Mouse (Mus musculus) ES-Bruce4 (cell line): ENCODE results near the gene Snapc1. TPM values are rescaled to one million over a fixed set of nuclear protein-coding genes. Genes with fewer than 3 reads are reported as not detected.

Experiments used
- H3K27ac ChIP-seq: 2 replicates; pipeline ENCODE4 v1.5.1; 2012; ENCODE audit warnings: low read length, inconsistent platforms; ENCODE audit not compliant: insufficient read depth
- H3K27me3 ChIP-seq: 2 replicates; pipeline ENCODE4 v1.6.1; 2012; ENCODE audit warnings: mild to moderate bottlenecking, low read length, inconsistent platforms; ENCODE audit not compliant: control insufficient read depth, poor library complexity, insufficient read depth, severe bottlenecking
- H3K36me3 ChIP-seq: 2 replicates; pipeline ENCODE4 v1.6.1; 2012; ENCODE audit warnings: inconsistent platforms, mild to moderate bottlenecking, low read length, moderate library complexity; ENCODE audit not compliant: control insufficient read depth, poor library complexity, insufficient read depth, severe bottlenecking
- H3K4me1 ChIP-seq: one replicate; pipeline ENCODE4 v1.8.1; 2011; ENCODE audit warnings: low read length; ENCODE audit not compliant: control insufficient read depth, insufficient read depth
- H3K4me3 ChIP-seq: 2 replicates; pipeline ENCODE4 v1.5.1; 2011; ENCODE audit warnings: low read depth, mild to moderate bottlenecking, low read length
- H3K9ac ChIP-seq: 2 replicates; pipeline ENCODE4 v1.6.1; 2012; ENCODE audit warnings: low read depth, mild to moderate bottlenecking, inconsistent platforms; ENCODE audit not compliant: poor library complexity, severe bottlenecking
- H3K9me3 ChIP-seq: replicated peaks from 2 replicates; pipeline ENCODE4 v1.6.1; 2012; ENCODE audit warnings: mild to moderate bottlenecking, low read length, inconsistent platforms; ENCODE audit not compliant: control insufficient read depth, poor library complexity, insufficient read depth, severe bottlenecking
- CTCF ChIP-seq: IDR thresholded peaks from one replicate; pipeline ENCODE4 v1.8.1; 2011; ENCODE audit warnings: low read depth, low read length
- EP300 ChIP-seq: IDR thresholded peaks from 2 replicates; pipeline ENCODE4 v1.6.1; 2011; ENCODE audit warnings: low read depth, low read length; ENCODE audit not compliant: insufficient read depth
- POLR2A ChIP-seq: IDR thresholded peaks from one replicate; pipeline ENCODE4 v1.8.1; 2011; ENCODE audit warnings: low read length; ENCODE audit not compliant: insufficient read depth
- polyA plus RNA-seq: library from polyadenylated mRNA; stranded (reverse); fragments of >200 nt; gene quantifications from 2 replicates; pipeline ENCODE4 v1.2.4, GENCODE M21; 2011; ENCODE audit warnings: low read depth; ENCODE audit not compliant: missing spikeins, insufficient read depth, insufficient read length

The Snapc1 gene
- polyA plus RNA-seq, 1 experiment: 26.9 TPM

DNA sequence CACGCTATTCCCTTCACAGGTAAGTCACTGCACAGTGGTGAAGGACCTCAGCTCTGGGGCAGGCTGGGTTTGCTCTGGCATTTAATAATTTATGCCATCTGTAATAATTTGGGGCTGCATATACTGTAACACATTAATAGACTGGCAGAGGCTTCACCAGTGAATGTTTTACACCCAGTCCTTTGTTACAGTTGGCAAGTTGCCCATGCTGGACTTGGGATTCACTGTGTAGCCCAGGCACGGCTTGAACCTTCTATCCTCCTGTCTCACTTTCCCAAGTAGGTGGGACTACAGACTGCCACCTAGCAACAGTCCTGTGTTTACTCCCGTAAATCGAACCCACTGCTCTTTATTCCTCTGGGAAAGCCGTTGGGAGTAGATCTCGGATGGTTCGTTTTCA, 22.0 kb downstream of the Snapc1 start:
- no peak overlapping the region for H3K9ac ChIP-seq
- no peak for TF ChIP-seq EP300
- TF ChIP-seq POLR2A: no peak
- TF ChIP-seq CTCF: no peak
- no peaks in the 10 kb centered on the region for H3K27me3 ChIP-seq
- no peak overlapping the region for H3K27ac ChIP-seq
- H3K36me3 ChIP-seq: peaks cover 17% of the 10 kb centered on the region
- H3K9me3 ChIP-seq: no peaks in the 10 kb centered on the region
- H3K4me1 ChIP-seq: no peaks in the 10 kb centered on the region
- no peak overlapping the region for H3K4me3 ChIP-seq

DNA sequence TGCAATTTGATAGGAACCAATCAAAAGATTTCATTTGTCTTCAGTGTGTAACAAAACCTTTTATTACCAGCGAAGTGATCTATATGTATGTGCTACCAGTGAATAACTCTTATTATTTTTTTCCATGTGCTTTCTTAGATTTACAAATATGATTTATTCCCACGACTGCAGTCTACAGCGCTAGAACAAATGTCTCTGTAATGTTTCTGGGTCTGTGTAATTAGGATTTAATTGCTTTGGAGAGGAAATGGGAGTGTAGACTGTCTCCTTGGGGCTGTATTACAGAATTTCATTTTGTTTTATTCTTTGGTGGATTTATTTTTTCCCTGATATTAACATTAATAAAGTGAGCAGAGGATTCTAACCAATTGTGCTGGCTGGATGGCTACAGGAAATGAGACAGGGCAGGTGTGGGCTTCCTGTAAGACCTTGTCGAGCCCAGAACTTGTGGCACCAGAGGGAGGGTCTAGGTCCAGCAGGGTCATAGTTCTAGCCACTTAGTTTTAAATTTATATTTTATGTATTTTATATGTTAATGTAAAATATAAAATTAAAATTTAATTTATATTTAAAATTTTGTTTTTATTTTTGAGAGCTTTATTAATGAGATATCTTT, 24.2 kb downstream of the Snapc1 start:
- H3K4me1 ChIP-seq: no peaks in the 10 kb centered on the region

DNA sequence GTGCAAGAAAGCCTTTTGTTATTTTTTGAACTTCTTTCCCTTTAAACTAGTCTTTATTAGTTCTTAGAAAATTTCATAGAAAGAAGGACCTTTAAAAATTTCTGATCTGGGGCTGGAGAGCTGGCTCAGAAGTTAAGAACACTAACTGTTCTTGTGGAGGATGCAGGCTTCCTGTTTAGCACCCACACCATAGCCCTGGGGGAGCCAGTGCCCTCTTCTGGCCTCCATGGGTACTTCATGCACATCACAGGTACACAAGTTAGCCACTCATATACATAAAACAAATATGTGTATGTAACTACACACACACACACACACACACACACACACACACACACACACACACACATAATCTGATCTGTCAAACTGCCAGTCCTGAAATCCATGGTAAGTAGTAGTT, 25.3 kb downstream of the Snapc1 start:
- Histone ChIP-seq H3K27ac (no peak overlapping the region), H3K9me3 (no peaks in the 10 kb centered on the region), H3K36me3 (peaks cover 6% of the 10 kb centered on the region), H3K27me3 (no peaks in the 10 kb centered on the region), H3K4me1 (no peaks in the 10 kb centered on the region), H3K9ac (no peak overlapping the region), H3K4me3 (no peak overlapping the region)
- no peak for TF ChIP-seq EP300
- peak; percentile 69 for TF ChIP-seq CTCF

More for the DNA sequence above, 24.2 kb downstream of the Snapc1 start:
- TF ChIP-seq CTCF (no peak), POLR2A (no peak), EP300 (no peak)
- Histone ChIP-seq H3K9ac (no peak overlapping the region), H3K9me3 (no peaks in the 10 kb centered on the region), H3K4me3 (no peak overlapping the region), H3K27ac (no peak overlapping the region), H3K36me3 (peaks cover 8% of the 10 kb centered on the region), H3K27me3 (no peaks in the 10 kb centered on the region)

DNA sequence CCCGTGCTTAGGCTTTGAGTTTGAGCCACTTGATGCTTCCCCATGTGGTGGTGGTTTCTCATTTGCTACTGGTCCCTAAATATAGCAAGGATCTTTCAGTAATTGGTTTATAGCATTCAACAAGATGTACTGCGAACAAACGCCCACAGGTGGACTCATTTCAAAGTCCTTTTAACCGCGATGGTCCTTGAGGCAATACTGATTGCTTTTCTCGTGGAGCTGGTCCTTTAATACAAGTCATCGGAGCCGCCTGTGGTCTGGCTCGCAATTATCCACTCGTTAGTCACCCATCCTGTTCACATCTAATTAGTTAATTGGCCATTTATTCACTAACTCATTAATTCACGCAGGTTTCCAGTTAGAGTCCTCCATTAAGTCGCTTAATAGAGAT, 32.6 kb downstream of the Snapc1 start:
- peaks cover 4% of the 10 kb centered on the region for H3K27me3 ChIP-seq
- H3K4me3 ChIP-seq: no peak overlapping the region
- H3K27ac ChIP-seq: no peak overlapping the region
- no peaks in the 10 kb centered on the region for H3K9me3 ChIP-seq
- H3K36me3 ChIP-seq: no peaks in the 10 kb centered on the region
- no peaks in the 10 kb centered on the region for H3K4me1 ChIP-seq
- no peak overlapping the region for H3K9ac ChIP-seq
- TF ChIP-seq EP300: no peak
- no peak for TF ChIP-seq CTCF
- TF ChIP-seq POLR2A: no peak

DNA sequence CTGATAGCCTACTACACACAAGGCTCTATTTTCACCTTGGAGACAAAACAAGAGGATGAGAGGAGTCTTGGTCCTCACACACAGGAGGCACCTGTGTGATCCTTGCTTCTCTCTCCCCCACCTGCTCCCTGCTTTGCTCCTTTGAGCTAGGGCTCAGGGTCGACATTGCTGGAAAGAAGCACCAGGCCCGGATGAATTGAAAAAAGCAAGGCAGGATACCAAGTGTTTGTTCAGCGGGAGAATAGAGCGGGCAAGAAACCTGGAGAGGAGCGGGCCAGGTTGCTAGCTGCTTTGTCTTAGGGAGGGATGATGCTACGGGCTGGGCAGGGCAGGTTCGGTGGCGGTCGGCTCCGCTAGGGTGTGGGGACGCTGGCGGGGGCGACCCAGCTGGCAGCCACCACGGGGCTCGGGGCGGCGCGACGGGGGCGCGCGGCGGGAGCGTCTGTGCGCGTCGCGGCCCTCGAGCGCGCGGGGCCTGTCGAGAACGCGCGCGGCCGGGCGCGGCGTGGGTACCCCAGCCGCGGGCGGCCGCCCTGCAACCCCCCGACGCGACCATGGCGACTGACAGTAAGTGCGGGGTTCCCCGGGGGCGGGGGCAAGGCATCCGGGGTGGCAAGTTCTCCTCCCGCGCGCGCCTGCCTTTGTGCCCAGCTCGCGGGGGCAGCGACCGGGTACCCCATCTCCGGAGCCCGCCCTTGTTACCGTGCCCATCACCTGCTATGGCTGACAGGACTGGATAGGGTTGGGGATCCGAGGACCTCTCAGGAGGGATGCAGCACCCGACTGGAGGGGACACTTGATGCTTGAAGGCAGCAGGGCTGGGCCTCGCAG, 33.2 kb downstream of the Snapc1 start, which contains the start of gene Syt16:
Gene Syt16 (plus strand): TSS at position 365 of the 831 bp plus-strand sequence.
- TF ChIP-seq EP300: no peak
- TF ChIP-seq POLR2A: no peak
- TF ChIP-seq CTCF: no peak
- no peaks in the 10 kb centered on the region for H3K4me1 ChIP-seq
- no peak within 1 kb of the TSS for H3K27ac ChIP-seq
- H3K9me3 ChIP-seq: no peaks in the 10 kb centered on the region
- peak within 1 kb of the TSS; percentile 68 for H3K4me3 ChIP-seq
- no peaks in the 10 kb centered on the region for H3K36me3 ChIP-seq
- H3K9ac ChIP-seq: peak within 1 kb of the TSS; percentile 35
- H3K27me3 ChIP-seq: peaks cover 4% of the 10 kb centered on the region

DNA sequence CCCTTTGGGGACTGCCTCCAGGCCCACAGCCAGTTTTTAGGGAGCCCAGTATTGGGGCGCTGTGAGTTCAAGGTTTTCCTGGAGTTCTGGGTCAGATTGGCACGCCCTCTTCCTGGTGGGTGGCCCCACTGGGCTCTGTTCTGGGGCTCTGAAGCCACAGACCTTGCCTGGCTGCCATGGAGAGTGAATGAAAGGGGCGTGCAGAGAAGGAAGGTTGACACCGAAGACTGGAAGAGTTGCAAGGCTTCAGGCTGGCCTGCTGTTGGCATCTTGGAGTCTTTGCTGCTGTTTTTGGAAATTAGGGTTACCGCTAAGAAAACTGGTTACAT, 33.8 kb downstream of the Snapc1 start:
- TF ChIP-seq CTCF (no peak), POLR2A (no peak), EP300 (no peak)
- Histone ChIP-seq H3K4me3 (peak overlapping the region; percentile 68), H3K4me1 (no peaks in the 10 kb centered on the region), H3K9ac (peak overlapping the region; percentile 35), H3K27me3 (peaks cover 4% of the 10 kb centered on the region), H3K36me3 (no peaks in the 10 kb centered on the region), H3K27ac (no peak overlapping the region), H3K9me3 (no peaks in the 10 kb centered on the region)
